Mouse (Mus musculus) midbrain, embryonic 14.5 days (tissue): ENCODE measurements around the gene Gda. TPM values are rescaled to one million over a fixed set of nuclear protein-coding genes. Genes with fewer than 3 reads are reported as not detected.

ENCODE experiments used
- ATAC-seq: fragments of 200-750 bp; cut with Nextera tagmentation; 2 replicates; pipeline ENCODE4 v1.8.0; 2017; ENCODE audit warnings: moderate number of reproducible peaks, moderate library complexity; ENCODE audit not compliant: low FRiP score, low TSS enrichment
- DNase-seq: peaks from one replicate; pipeline ENCODE4 v3.0.0-alpha.2; 2015
- H3K27ac ChIP-seq: fragments of 300-500 bp; sonication (generic); replicated peaks from 2 replicates; pipeline ENCODE4 v1.5.1; 2014; ENCODE audit warnings: mild to moderate bottlenecking, low read depth, low read length, moderate library complexity
- H3K27me3 ChIP-seq: fragments of 300-500 bp; sonication (generic); 2 replicates; pipeline ENCODE4 v1.6.1; 2014; ENCODE audit warnings: low read length, control low read depth, mixed read lengths; ENCODE audit not compliant: control insufficient read depth, insufficient read depth
- H3K36me3 ChIP-seq: fragments of 300-500 bp; sonication (generic); 2 replicates; pipeline ENCODE4 v1.6.1; 2014; ENCODE audit warnings: low read length, control low read depth; ENCODE audit not compliant: control insufficient read depth, insufficient read depth
- H3K4me1 ChIP-seq: fragments of 300-500 bp; sonication (generic); 2 replicates; pipeline ENCODE4 v1.6.1; 2014; ENCODE audit warnings: mild to moderate bottlenecking, antibody characterized with exemption, low read length, control low read depth; ENCODE audit not compliant: control insufficient read depth, insufficient read depth
- H3K4me2 ChIP-seq: fragments of 300-500 bp; sonication (generic); 2 replicates; pipeline ENCODE4 v1.6.1; 2014; ENCODE audit warnings: mild to moderate bottlenecking, low read length, moderate library complexity
- H3K4me3 ChIP-seq: fragments of 300-500 bp; sonication (generic); replicated peaks from 2 replicates; pipeline ENCODE4 v1.5.1; 2014; ENCODE audit warnings: low read depth, low read length
- H3K9ac ChIP-seq: fragments of 300-500 bp; sonication (generic); replicated peaks from 2 replicates; pipeline ENCODE4 v1.6.1; 2014; ENCODE audit warnings: mild to moderate bottlenecking, low read length, moderate library complexity
- H3K9me3 ChIP-seq: fragments of 300-500 bp; sonication (generic); 2 replicates; pipeline ENCODE4 v1.6.1; 2016; ENCODE audit warnings: low read length, control low read depth, mixed read lengths; ENCODE audit not compliant: control insufficient read depth
- WGBS: fragments of 180-500 bp; shearing (Covaris S2); extraction: QIAGEN DNeasy Blood & Tissue Kit; methylation state at CpG from one replicate; pipeline ENCODE4 v1.1.7; 2014; 5-methylcytosine and 5-hydroxymethylcytosine counted together
- polyA plus RNA-seq: library from polyadenylated mRNA; unstranded; fragments of >200 nt; fragmentation: Nextera tagmentation; extraction: Ambion mirVana; gene quantifications from 2 replicates; pipeline ENCODE4 v1.2.1, GENCODE M21; 2014

Gda gene
- polyA plus RNA-seq, 1 experiment from 2014 or later = 0.13 TPM

- H3K27me3 ChIP-seq = no peaks in the 10 kb centered on the region
- H3K9ac ChIP-seq = no peak overlapping the region
- ATAC-seq = no peak
- no peak overlapping the region for H3K4me2 ChIP-seq
- no peaks in the 10 kb centered on the region for H3K9me3 ChIP-seq
- WGBS = 92% methylated on average over 3 of the region's 3 CpGs
- H3K4me1 ChIP-seq = no peaks in the 10 kb centered on the region
- H3K27ac ChIP-seq = no peak overlapping the region
- no peaks in the 10 kb centered on the region for H3K36me3 ChIP-seq
- no peak for DNase-seq
- no peak overlapping the region for H3K4me3 ChIP-seq
These were observed 36.7 kb downstream of the Gda start for GRCm38 (mm10) chr19:21436566-21436965.

- no peak overlapping the region for H3K4me3 ChIP-seq
- WGBS = 88% methylated on average over 4 of the region's 4 CpGs
- H3K4me2 ChIP-seq = no peak overlapping the region
- H3K4me1 ChIP-seq = no peaks in the 10 kb centered on the region
- no peaks in the 10 kb centered on the region for H3K36me3 ChIP-seq
- no peak overlapping the region for H3K27ac ChIP-seq
- no peak for ATAC-seq
- DNase-seq = no peak
- H3K9ac ChIP-seq = no peak overlapping the region
- no peaks in the 10 kb centered on the region for H3K27me3 ChIP-seq
- H3K9me3 ChIP-seq = no peaks in the 10 kb centered on the region
These were observed 39.9 kb downstream of the Gda start for GRCm38 (mm10) chr19:21433348-21433747.

DNA sequence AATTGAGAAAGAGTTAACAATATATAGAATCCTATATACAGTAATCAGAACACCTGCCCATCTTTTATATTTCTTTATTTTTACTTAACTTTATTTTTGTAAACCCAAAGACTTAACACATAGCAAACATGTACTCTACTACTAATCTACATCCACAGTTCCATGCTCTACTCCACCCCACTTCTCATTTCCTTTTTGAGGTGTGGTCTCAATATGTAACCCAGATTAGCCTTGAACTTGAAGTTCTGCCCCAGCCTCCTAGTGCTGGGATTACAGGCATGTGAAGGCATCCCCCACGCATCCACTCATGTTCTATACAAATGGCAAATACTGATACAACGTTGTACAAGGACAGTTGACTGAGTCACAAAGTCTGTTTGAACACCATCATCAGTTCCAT, 40.4 kb downstream of the Gda start:
- Histone ChIP-seq H3K9ac (no peak overlapping the region), H3K4me2 (no peak overlapping the region), H3K4me3 (no peak overlapping the region), H3K27ac (no peak overlapping the region), H3K27me3 (no peaks in the 10 kb centered on the region), H3K4me1 (no peaks in the 10 kb centered on the region), H3K9me3 (no peaks in the 10 kb centered on the region), H3K36me3 (no peaks in the 10 kb centered on the region)
- DNase-seq = no peak
- no peak for ATAC-seq
- 86% methylated on average over 2 of the region's 2 CpGs for WGBS

GRCm38 (mm10) chr19:21432286-21432685, 41.0 kb downstream of the Gda start:
- H3K9ac ChIP-seq = no peak overlapping the region
- WGBS = 98% methylated on average over 3 of the region's 3 CpGs
- no peaks in the 10 kb centered on the region for H3K4me1 ChIP-seq
- H3K4me3 ChIP-seq = no peak overlapping the region
- no peaks in the 10 kb centered on the region for H3K36me3 ChIP-seq
- no peaks in the 10 kb centered on the region for H3K9me3 ChIP-seq
- no peaks in the 10 kb centered on the region for H3K27me3 ChIP-seq
- DNase-seq = no peak
- ATAC-seq = no peak
- H3K27ac ChIP-seq = no peak overlapping the region
- no peak overlapping the region for H3K4me2 ChIP-seq

DNA sequence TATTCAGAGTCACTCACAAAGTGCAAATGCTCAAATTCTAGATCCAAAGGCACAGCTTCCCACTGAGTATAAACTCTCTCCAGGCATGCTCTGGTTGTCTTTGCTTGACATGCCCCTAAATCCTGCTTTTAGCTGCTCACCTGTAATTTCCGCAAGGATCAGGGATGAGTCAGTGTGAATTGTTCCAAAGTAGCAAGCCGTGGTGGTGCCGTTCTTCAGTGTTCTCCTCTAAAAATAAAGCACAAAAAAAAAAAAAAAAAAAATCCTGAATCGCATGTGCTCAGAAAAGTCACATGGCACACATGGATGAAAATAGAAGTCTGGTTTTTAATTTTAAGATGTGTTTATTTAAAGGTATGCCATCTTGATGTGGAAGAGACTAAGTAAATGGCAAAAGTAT, 47.9 kb downstream of the Gda start:
- Histone ChIP-seq H3K36me3 (no peaks in the 10 kb centered on the region), H3K4me1 (no peaks in the 10 kb centered on the region), H3K27me3 (no peaks in the 10 kb centered on the region), H3K9ac (no peak overlapping the region), H3K9me3 (no peaks in the 10 kb centered on the region), H3K27ac (no peak overlapping the region), H3K4me3 (no peak overlapping the region), H3K4me2 (no peak overlapping the region)
- DNase-seq = no peak
- 93% methylated on average over 4 of the region's 4 CpGs for WGBS
- ATAC-seq = no peak

GRCm38 (mm10) chr19:21423731-21424130, 49.5 kb downstream of the Gda start:
- H3K4me1 ChIP-seq = no peaks in the 10 kb centered on the region
- 85% methylated on average over 7 of the region's 7 CpGs for WGBS

DNA sequence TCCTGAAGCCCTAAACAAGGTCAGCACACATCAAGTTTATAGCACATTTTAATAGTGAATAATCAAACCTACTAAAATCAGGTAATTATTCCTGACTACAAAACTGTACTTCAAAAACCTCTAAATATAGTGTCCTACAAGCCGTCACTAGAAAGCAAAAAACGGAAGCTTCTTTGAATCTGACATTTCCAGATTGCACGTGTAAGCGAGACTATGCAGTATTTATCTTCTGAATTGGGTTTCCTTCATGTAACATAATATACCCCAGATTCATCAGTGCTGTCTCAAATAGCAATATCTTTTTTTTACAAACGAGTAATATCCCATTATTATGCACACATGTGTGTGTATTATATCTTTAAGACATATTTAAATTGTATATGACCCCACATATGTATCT, 54.8 kb downstream of the Gda start:
- Histone ChIP-seq H3K9me3 (no peaks in the 10 kb centered on the region), H3K27ac (no peak overlapping the region), H3K27me3 (no peaks in the 10 kb centered on the region), H3K9ac (no peak overlapping the region), H3K4me1 (no peaks in the 10 kb centered on the region), H3K4me3 (no peak overlapping the region), H3K36me3 (no peaks in the 10 kb centered on the region), H3K4me2 (no peak overlapping the region)
- WGBS = 91% methylated on average over 5 of the region's 5 CpGs
- ATAC-seq (no peak), DNase-seq (no peak)

More at GRCm38 (mm10) chr19:21423731-21424130, 49.5 kb downstream of the Gda start:
- Histone ChIP-seq H3K9me3 (no peaks in the 10 kb centered on the region), H3K4me2 (no peak overlapping the region), H3K4me3 (no peak overlapping the region), H3K27me3 (no peaks in the 10 kb centered on the region), H3K27ac (no peak overlapping the region), H3K9ac (no peak overlapping the region), H3K36me3 (no peaks in the 10 kb centered on the region)
- no peak for DNase-seq
- ATAC-seq = no peak

GRCm38 (mm10) chr19:21415377-21415776, 57.9 kb downstream of the Gda start:
- H3K4me3 ChIP-seq = no peak overlapping the region
- no peaks in the 10 kb centered on the region for H3K27me3 ChIP-seq
- H3K9ac ChIP-seq = no peak overlapping the region
- no peaks in the 10 kb centered on the region for H3K4me1 ChIP-seq
- no peaks in the 10 kb centered on the region for H3K36me3 ChIP-seq
- DNase-seq (no peak), ATAC-seq (no peak)
- WGBS = 79% methylated on average over 3 of the region's 3 CpGs
- no peaks in the 10 kb centered on the region for H3K9me3 ChIP-seq
- no peak overlapping the region for H3K4me2 ChIP-seq
- H3K27ac ChIP-seq = no peak overlapping the region

DNA sequence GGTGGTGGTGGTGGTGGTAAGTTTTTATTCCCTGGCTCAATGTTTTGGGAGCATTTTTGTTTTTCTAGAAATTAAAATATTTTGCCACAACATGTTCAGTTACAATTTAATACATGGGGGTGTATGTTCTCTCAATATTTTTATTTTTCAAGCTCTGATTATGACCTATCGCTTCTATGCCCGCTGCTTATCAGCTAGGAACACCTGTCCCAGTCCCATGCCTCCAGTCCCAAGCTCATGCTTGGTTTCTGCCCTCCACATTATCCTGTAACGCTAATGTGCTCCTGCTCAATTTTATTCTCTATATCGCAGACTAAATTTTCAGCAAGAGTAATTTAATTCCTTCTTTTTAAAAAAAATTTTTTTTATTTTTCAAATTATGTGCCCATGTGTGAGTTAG, 64.1 kb downstream of the Gda start:
- no peaks in the 10 kb centered on the region for H3K36me3 ChIP-seq
- no peak for ATAC-seq
- no peak overlapping the region for H3K4me2 ChIP-seq
- no peak overlapping the region for H3K27ac ChIP-seq
- DNase-seq = no peak
- WGBS = 93% methylated on average over 4 of the region's 4 CpGs
- H3K4me1 ChIP-seq = no peaks in the 10 kb centered on the region
- H3K4me3 ChIP-seq = no peak overlapping the region
- H3K27me3 ChIP-seq = no peaks in the 10 kb centered on the region
- no peak overlapping the region for H3K9ac ChIP-seq
- no peaks in the 10 kb centered on the region for H3K9me3 ChIP-seq
